Mouse (Mus musculus) thymus, adult 2 months (tissue): ENCODE measurements around the gene Fbxo42.

ENCODE experiments used
- CTCF ChIP-seq: fragments of 200-500 bp; IDR thresholded peaks from 2 replicates; pipeline ENCODE4 v1.5.1; 2012; ENCODE audit warnings: mild to moderate bottlenecking, control low read depth, low read length, moderate library complexity, borderline replicate concordance; ENCODE audit not compliant: control insufficient read depth, poor library complexity, insufficient read depth; ENCODE audit errors: extremely low read depth
- POLR2A ChIP-seq: fragments of 200-500 bp; IDR thresholded peaks from 2 replicates; pipeline ENCODE4 v1.6.1; 2012; ENCODE audit warnings: mild to moderate bottlenecking, low read length, control low read depth, moderate library complexity; ENCODE audit not compliant: control insufficient read depth, poor library complexity, insufficient read depth; ENCODE audit errors: extremely low read depth

DNA sequence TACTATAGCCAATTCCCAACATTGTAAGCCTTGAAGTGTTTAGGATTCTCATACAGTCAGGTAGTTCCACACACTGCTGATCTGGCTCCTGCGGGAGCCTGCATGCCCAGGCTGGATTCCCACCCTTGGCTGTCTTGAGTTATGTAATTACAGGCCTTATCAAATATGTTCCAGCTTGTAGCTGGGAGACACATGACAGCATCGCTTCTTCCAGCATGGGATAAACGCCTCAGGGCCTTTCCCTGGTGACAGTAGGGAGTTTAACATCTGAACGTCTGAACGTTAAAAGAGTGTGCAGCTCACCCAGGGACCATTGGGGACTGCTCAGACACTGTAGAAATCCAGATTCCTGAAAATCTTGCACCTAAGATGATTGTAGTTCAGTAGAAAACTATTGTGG lies 28.1 kb downstream of the Fbxo42 start:
- no peak for TF ChIP-seq CTCF
- no peak for TF ChIP-seq POLR2A
